Mouse (Mus musculus) urinary bladder, postnatal 0 days (tissue): ENCODE data around the gene Pecr. TPM values are rescaled to one million over a fixed set of nuclear protein-coding genes. Genes with fewer than 3 reads are reported as not detected.

Experiments
- polyA plus RNA-seq: library from polyadenylated mRNA; unstranded; fragments of >200 nt; fragmentation: Nextera tagmentation; extraction: Ambion mirVana; gene quantifications from 2 replicates; pipeline ENCODE4 v1.2.1, GENCODE M21; 2015

Gene Pecr
- 18.4 and 18.6 TPM in 2 replicates for polyA plus RNA-seq

GRCm38 (mm10) chr1:72283992-72284485 lies at the start of gene Pecr, which contains the start of gene Tmem169:
TSS of gene Pecr (minus strand) at chr1:72284314.
TSS of gene Tmem169 (plus strand) at chr1:72284369.

GRCm38 (mm10) chr1:72307317-72307798 lies 23.2 kb upstream of the Pecr start, which contains the start of gene Xrcc5:
TSS of gene Xrcc5 (plus strand) at chr1:72307421.

GRCm38 (mm10) chr1:72211701-72212699 lies 72.1 kb downstream of the Pecr start, which contains the start of gene Mreg:
TSS of gene Mreg (minus strand) at chr1:72212307.

Other genes with a start within 250 kb of the Pecr start
- gene Mreg, start 72.0 kb downstream of the Pecr start, polyA plus RNA-seq, result 4.9 and 6.5 TPM in 2 replicates
- 0.12 and 0.21 TPM in 2 replicates for gene Tmem169, start 55 bp upstream of the Pecr start, polyA plus RNA-seq
- gene Xrcc5, start 23.1 kb upstream of the Pecr start, polyA plus RNA-seq, result 18.2 and 20.0 TPM in 2 replicates